Mouse (Mus musculus): Measurements from ENCODE around the gene Xlr4c.
"Not testable (repeated sequence)": the region's sequence is repeated elsewhere in the genome, so short reads cannot be mapped to it uniquely, and the experiment has no call there.

The Xlr4c gene

GRCm38 (mm10) chrX:73242821-73243325 is at the start of gene Xlr4c:
TSS of gene Xlr4c (minus strand) at chrX:73243130.
- not testable (repeated sequence) for DNase-seq (ENCODE audit: low spot score)

GRCm38 (mm10) chrX:73265270-73265669 is 22.3 kb upstream of the Xlr4c start, which contains the start of gene Xlr3c:
TSS of gene Xlr3c (minus strand) at chrX:73265390.
- DNase-seq (ENCODE audit: low spot score): not testable (repeated sequence)

- not testable (repeated sequence) for DNase-seq (ENCODE audit: low spot score)
These were observed 19.5 kb upstream of the Xlr4c start for GRCm38 (mm10) chrX:73262428-73262827.

DNA sequence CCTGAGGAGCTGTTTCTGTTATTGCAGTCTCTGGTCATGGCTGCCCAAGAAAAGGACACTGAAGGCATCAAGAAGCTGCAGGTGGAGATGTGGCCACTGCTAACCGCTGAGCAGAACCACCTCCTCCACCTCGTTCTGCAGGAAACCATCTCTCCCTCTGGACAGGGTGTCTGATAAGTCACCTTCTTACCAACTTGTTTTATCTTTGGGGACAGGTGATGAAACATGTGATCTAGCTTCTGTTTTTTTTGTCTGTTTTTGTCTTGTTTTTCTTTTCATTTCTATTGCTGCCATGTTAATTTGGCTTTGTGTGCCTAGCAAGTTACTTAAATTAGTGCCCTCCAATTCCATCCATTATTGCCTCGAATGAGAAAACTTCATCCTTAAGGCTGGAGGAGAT is 13.6 kb downstream of the Xlr4c start:
- DNase-seq (ENCODE audit: low spot score): no peak

- DNase-seq (ENCODE audit: low spot score): peak; percentile 60
These were observed 14.2 kb downstream of the Xlr4c start for GRCm38 (mm10) chrX:73228606-73229214.

DNA sequence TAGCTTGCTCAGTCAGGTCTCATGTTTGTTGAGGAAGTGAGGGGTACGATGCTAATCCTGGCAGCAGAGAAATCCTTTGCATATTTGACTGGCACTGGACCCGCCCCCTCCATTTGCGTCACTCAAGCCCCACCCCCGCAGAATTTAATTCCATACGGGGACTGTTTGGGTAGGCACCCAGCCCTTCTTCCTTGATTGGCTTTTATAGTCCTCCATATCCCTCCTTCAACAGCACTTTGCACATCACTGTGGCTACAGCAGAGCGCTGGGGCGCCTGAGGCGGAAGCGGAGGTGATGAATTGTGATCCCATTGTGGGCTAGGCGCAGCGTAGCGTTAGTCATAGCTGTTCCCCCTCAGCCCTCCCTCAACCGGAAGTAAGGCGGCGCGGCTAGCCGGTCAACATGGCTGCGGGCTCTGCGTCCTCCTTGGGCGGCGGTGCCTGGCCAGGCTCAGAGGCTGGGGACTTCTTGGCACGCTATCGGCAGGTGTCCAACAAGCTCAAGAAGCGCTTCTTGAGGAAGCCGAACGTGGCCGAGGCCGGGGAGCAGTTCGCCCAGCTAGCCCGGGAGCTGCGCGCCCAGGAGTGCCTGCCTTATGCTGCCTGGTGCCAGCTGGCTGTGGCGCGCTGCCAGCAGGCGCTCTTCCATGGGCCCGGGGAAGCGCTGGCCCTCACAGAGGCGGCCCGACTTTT is 14.9 kb downstream of the Xlr4c start, which contains the start of gene F8a:
Gene F8a, plus strand, starts transcription at position 378 of the 692 bp plus-strand sequence.
- DNase-seq (ENCODE audit: low spot score): peak; percentile 84

- no peak for DNase-seq (ENCODE audit: low spot score)
These were observed 17.6 kb downstream of the Xlr4c start for GRCm38 (mm10) chrX:73225365-73225764.

DNA sequence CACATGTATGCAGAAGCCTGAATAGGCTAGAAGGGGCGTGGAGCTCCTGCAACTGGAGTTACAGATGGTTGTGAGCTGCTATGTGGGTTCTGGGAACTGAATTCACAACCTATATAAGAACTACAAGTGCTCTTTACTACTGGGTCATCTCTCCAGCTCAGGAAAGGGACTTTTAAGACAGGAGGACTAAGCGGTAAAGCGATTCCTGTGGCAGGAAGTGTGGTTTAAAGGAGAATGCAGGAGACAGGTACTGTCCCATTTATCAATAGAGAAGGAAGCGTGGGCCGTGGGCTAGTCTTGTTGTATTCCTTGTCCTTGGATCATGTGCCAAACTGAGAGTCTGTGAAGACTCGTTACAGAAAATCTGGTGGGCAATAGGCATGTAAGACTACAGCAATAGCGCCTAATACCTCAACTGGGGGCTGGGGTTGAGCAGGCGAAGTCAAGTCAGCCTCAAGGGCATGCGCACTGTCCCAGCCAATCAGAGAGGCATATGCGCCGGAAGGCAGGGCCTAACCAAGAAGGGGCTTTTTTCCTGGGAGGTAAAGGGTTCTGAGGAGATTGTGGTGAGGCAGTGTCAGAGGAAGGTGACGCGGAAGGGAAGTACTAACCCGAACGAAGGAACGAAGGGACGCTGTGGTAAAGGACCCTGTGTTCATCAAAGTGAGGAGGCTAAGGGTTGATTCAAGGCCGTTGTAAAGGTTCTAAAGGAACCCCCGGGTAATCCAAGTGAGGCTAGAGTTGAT is 28.9 kb downstream of the Xlr4c start, which contains the start of gene Xlr4b:
Gene Xlr4b, plus strand, starts transcription at position 515 of the 746 bp plus-strand sequence.
- not testable (repeated sequence) for DNase-seq (ENCODE audit: low spot score)

GRCm38 (mm10) chrX:73191934-73192333 is 51.0 kb downstream of the Xlr4c start, which contains the start of gene Xlr3b:
TSS of gene Xlr3b (plus strand) at chrX:73192207.
- peak; percentile 92 for DNase-seq (ENCODE audit: low spot score)

Data from adipocyte (in vitro differentiated cells).